Mouse (Mus musculus): ENCODE measurements around the gene Gm28053.

Gene Gm28053

GRCm38 (mm10) chr6:48738961-48739779 lies 20.8 kb downstream of the Gm28053 start, which contains the start of gene Gimap1:
TSS of gene Gimap1 (plus strand) at chr6:48739054.
- in situ Hi-C loops (cut with MboI, MseI) = no loop called here

GRCm38 (mm10) chr6:48739780-48740055 lies 21.3 kb downstream of the Gm28053 start:
- in situ Hi-C loops (cut with MboI, MseI) = loop anchor here (5.0 kb wide), 2 partner anchors 37 to 62 kb away; partner anchors contain the start of gene Gimap9

- in situ Hi-C loops (cut with MboI, MseI) = loop anchor here (5.0 kb wide), 2 partner anchors 38 to 63 kb away; partner anchors contain the start of gene Gimap9
Measured at GRCm38 (mm10) chr6:48740501-48741169, 22.2 kb downstream of the Gm28053 start.

GRCm38 (mm10) chr6:48741273-48741672 lies 22.9 kb downstream of the Gm28053 start:
- in situ Hi-C loops (cut with MboI, MseI) = loop anchor here (5.0 kb wide), 2 partner anchors 39 to 64 kb away; partner anchors contain the start of gene Gimap9

- in situ Hi-C loops (cut with MboI, MseI) = loop anchor here (5.0 kb wide), 2 partner anchors 39 to 64 kb away; partner anchors contain the start of gene Gimap9
Measured at GRCm38 (mm10) chr6:48741711-48742206, 23.4 kb downstream of the Gm28053 start.

- in situ Hi-C loops (cut with MboI, MseI) = loop anchor here (5.0 kb wide), 2 partner anchors 40 to 65 kb away; partner anchors contain the start of gene Gimap9
Measured at GRCm38 (mm10) chr6:48742422-48743351, 24.3 kb downstream of the Gm28053 start.

- in situ Hi-C loops (cut with MboI, MseI) = no loop called here
Measured at GRCm38 (mm10) chr6:48745490-48745889, 27.1 kb downstream of the Gm28053 start.

GRCm38 (mm10) chr6:48745959-48746889 lies 27.8 kb downstream of the Gm28053 start, which contains the start of gene Gimap5:
TSS of gene Gimap5 (plus strand) at chr6:48746197.
- in situ Hi-C loops (cut with MboI, MseI) = no loop called here

- in situ Hi-C loops (cut with MboI, MseI) = no loop called here
Measured at GRCm38 (mm10) chr6:48747091-48747966, 28.9 kb downstream of the Gm28053 start.

GRCm38 (mm10) chr6:48763567-48764270 lies 45.3 kb downstream of the Gm28053 start:
- in situ Hi-C loops (cut with MboI, MseI) = no loop called here

- in situ Hi-C loops (cut with MboI, MseI) = no loop called here
Measured at GRCm38 (mm10) chr6:48764496-48764895, 46.1 kb downstream of the Gm28053 start.

GRCm38 (mm10) chr6:48768178-48768869 lies 49.9 kb downstream of the Gm28053 start:
- in situ Hi-C loops (cut with MboI, MseI) = no loop called here

- in situ Hi-C loops (cut with MboI, MseI) = no loop called here
Measured at GRCm38 (mm10) chr6:48768933-48769332, 50.5 kb downstream of the Gm28053 start.

- in situ Hi-C loops (cut with MboI, MseI) = loop anchor here (5.0 to 10.0 kb wide), 2 partner anchors 123 to 236 kb away; partner anchors contain the start of genes Atp6v0e2 and Gimap8
Measured at GRCm38 (mm10) chr6:48770696-48771095, 52.3 kb downstream of the Gm28053 start, which contains the start of gene Gimap3. TSS of gene Gimap3 (minus strand) at chr6:48770851.

GRCm38 (mm10) chr6:48772030-48772429 lies 53.6 kb downstream of the Gm28053 start:
- in situ Hi-C loops (cut with MboI, MseI) = loop anchor here (5.0 to 10.0 kb wide), 2 partner anchors 125 to 237 kb away; partner anchors contain the start of genes Atp6v0e2 and Gimap8

- in situ Hi-C loops (cut with MboI, MseI) = loop anchor here (10.0 kb wide), 1 partner anchor 840 kb away; no protein-coding TSS in a partner anchor
Measured at GRCm38 (mm10) chr6:48784406-48784805, 66.0 kb downstream of the Gm28053 start.

- in situ Hi-C loops (cut with MboI, MseI) = loop anchor here (10.0 kb wide), 1 partner anchor 840 kb away; no protein-coding TSS in a partner anchor
Measured at GRCm38 (mm10) chr6:48785189-48785588, 66.8 kb downstream of the Gm28053 start.
